17 mouse cellular contexts compared by ENCODE assay signal in genomic region chr1:165985743-165986360, GRCm38 (mm10). TPM values are rescaled to one million over a fixed set of nuclear protein-coding genes. Genes with fewer than 3 reads are reported as not detected.
DNase-seq lines count a peak whose midpoint lies in the region; ATAC-seq and TF ChIP-seq lines count a peak whose summit lies in the region.
"Had no signal": no experiment of that assay in that cellular context is flagged by ENCODE, and none has a peak within 500 bp of the region (broad histone marks: within the 10 kb centered on the region; RNA-seq: fewer than 3 reads in every experiment).

No protein-coding gene starts in this region.

- no peak overlapping the region for H3K4me3 ChIP-seq in spleen, adult 2 months (ENCODE audit: extremely low read depth, insufficient read depth, insufficient read length)
- H3K4me3 ChIP-seq in liver, embryonic 13.5 days (replicated peaks) = no peak overlapping the region
- no peak overlapping the region for H3K4me3 ChIP-seq in layer of hippocampus, adult 2 months
- H3K4me3 ChIP-seq: limb, embryonic 12.5 days; midbrain, embryonic 10.5 days; myocyte had no signal

- 32% methylated on average over 3 of the region's 3 CpGs for WGBS in spleen, adult 2 months
- WGBS in liver, embryonic 13.5 days (ENCODE audit: insufficient replicate concordance) = 12% methylated on average over 3 of the region's 3 CpGs

- peak; percentile 78 for ATAC-seq in liver, embryonic 13.5 days (ENCODE audit: low read depth)
- ATAC-seq: lung, postnatal 0 days had no signal

- TF ChIP-seq POLR2A in spleen, adult 2 months (IDR thresholded peaks at IDR 0.05; ENCODE audit: low read depth, low read length) = no peak

- no peak for TF ChIP-seq CTCF in spleen, adult 2 months (IDR thresholded peaks at IDR 0.05; ENCODE audit: extremely low read depth, insufficient read depth, insufficient read length, insufficient replicate concordance)
- TF ChIP-seq CTCF in layer of hippocampus, adult 2 months (conservative IDR thresholded peaks at IDR 0.05) = no peak

- H3K27ac ChIP-seq in spleen, adult 2 months (ENCODE audit: insufficient read depth, low read length) = peak overlapping the region; percentile 15; the same call in 1 of the 2 replicates
- H3K27ac ChIP-seq in liver, embryonic 13.5 days = peak overlapping the region; percentile 57
- no peak overlapping the region for H3K27ac ChIP-seq in layer of hippocampus, adult 2 months
- H3K27ac ChIP-seq: limb, embryonic 12.5 days; midbrain, embryonic 10.5 days had no signal

- H3K4me1 ChIP-seq in spleen, adult 2 months (ENCODE audit: control insufficient read depth, insufficient read depth, insufficient read length) = peaks cover 8% of the 10 kb centered on the region; the same call in 1 of the 2 replicates
- H3K4me1 ChIP-seq in liver, embryonic 13.5 days (replicated peaks) = peaks cover 47% of the 10 kb centered on the region
- H3K4me1 ChIP-seq: limb, embryonic 12.5 days had no signal

- peak overlapping the region; percentile 45 for H3K4me2 ChIP-seq in liver, embryonic 13.5 days
- H3K4me2 ChIP-seq: limb, embryonic 12.5 days had no signal

- no peak overlapping the region for H3K9ac ChIP-seq in liver, embryonic 13.5 days
- H3K9ac ChIP-seq: limb, embryonic 12.5 days had no signal

- no peaks in the 10 kb centered on the region for H3K9me3 ChIP-seq in liver, embryonic 13.5 days (replicated peaks)
- H3K9me3 ChIP-seq: limb, embryonic 12.5 days; midbrain, embryonic 10.5 days had no signal

- no peaks in the 10 kb centered on the region for H3K27me3 ChIP-seq in spleen, adult 2 months (ENCODE audit: control insufficient read depth, insufficient read depth, low read length)
- H3K27me3 ChIP-seq in liver, embryonic 13.5 days = no peaks in the 10 kb centered on the region
- H3K27me3 ChIP-seq: limb, embryonic 12.5 days had no signal

- H3K36me3 ChIP-seq in spleen, adult 2 months (ENCODE audit: control insufficient read depth, insufficient read depth, low read length) = no peaks in the 10 kb centered on the region
- no peaks in the 10 kb centered on the region for H3K36me3 ChIP-seq in liver, embryonic 13.5 days
- H3K36me3 ChIP-seq: limb, embryonic 12.5 days had no signal

- DNase-seq in spleen, adult 2 months (ENCODE audit: low read depth in 1 of 2, low spot score in 2 of 2) = no peak
- DNase-seq in spleen, adult 18-20 months = no peak
- peak; percentile 56 for DNase-seq in c-Kit-positive CD71-positive TER-119-negative erythroid progenitor cells, embryonic 14.5 days (ENCODE audit: low read depth)
- no peak for DNase-seq in liver, embryonic 13.5 days
- peak; percentile 7 for DNase-seq in yolk sac, embryonic 10.5 days (ENCODE audit: low spot score)
- DNase-seq in layer of hippocampus, adult 2 months (ENCODE audit: low spot score in 2 of 2) = no peak
- no peak for DNase-seq in ovary, postnatal 36 days (ENCODE audit: low spot score)
- DNase-seq: adrenal gland, postnatal 14 days; gastrocnemius, postnatal 10 days; heart, postnatal 36 days; kidney, postnatal 36 days; right cerebral cortex, postnatal 14 days; thymus, postnatal 14 days had no signal

RNA-seq across cellular contexts. Expression of gene Pou2f1, which starts 16.6 kb away (rescaled TPM):
- polyA plus RNA-seq in spleen, adult 2 months (2012; rRNA removed) = 22.9 and 28.2 TPM in 2 replicates
- polyA plus RNA-seq in liver, embryonic 13.5 days (2015; fragmentation: Nextera tagmentation; extraction: Ambion mirVana) = 4.3 and 5.5 TPM in 2 replicates
- total RNA-seq in layer of hippocampus, adult 2 months (2021) = 10 to 100 TPM; 15.2 to 22.4 TPM

Comparison
In these comparisons a context has a peak if more than half of its experiments do, and no peak if none do; other contexts are left out.
1. DNase-seq: peak in c-Kit-positive CD71-positive TER-119-negative erythroid progenitor cells, embryonic 14.5 days (single experiment) and yolk sac, embryonic 10.5 days (single experiment); none in spleen, adult 2 months (0 of 2), spleen, adult 18-20 months (0 of 2), liver, embryonic 13.5 days (single experiment), layer of hippocampus, adult 2 months (0 of 2) and ovary, postnatal 36 days (single experiment).